Mouse (Mus musculus) gastrocnemius, postnatal 4 days (tissue): ENCODE data around the gene Mtfp1. TPM values are rescaled to one million over a fixed set of nuclear protein-coding genes. Genes with fewer than 3 reads are reported as not detected.
A peak's percentile ranks its signal among the peaks of the same experiment; 100 is the strongest.
"Not testable (repeated sequence)": the region's sequence is repeated elsewhere in the genome, so short reads cannot be mapped to it uniquely, and the experiment has no call there.

Source experiments
- DNase-seq, 2 experiments: peaks; one replicate each; pipeline ENCODE4 v3.0.0; 2021 to 2022; ENCODE audit warnings: low spot score in 2 of 2, mixed read lengths in 2 of 2
- long read RNA-seq, 2 experiments: library from polyadenylated mRNA; stranded (forward); transcript quantifications; one replicate each; pipeline ENCODE4 v2.0.0; 2021
- total RNA-seq, 2 experiments: library from RNA; stranded (reverse); gene quantifications; 2 replicates each; pipeline ENCODE4 v1.2.3; 2021

Gene Mtfp1
- 10 to 100 TPM in 1 of 2 experiments, 1 to 10 TPM in 1; 10.0 to 12.5 TPM for total RNA-seq
- long read RNA-seq, experiment 1, transcript Mtfp1-201 (4 exons, 1,411 nt): major isoform, 17 of 20 reads
- long read RNA-seq, experiment 1, partial matches to known transcripts: 1 of 20 reads
- long read RNA-seq, experiment 1, other reads (novel, unspliced or antisense): 2 of 20 reads
- long read RNA-seq, experiment 2, transcript Mtfp1-201 (4 exons, 1,411 nt): major isoform, 17 of 18 reads
- long read RNA-seq, experiment 2, partial matches to known transcripts: 1 of 18 reads
- long read RNA-seq, experiment 2, other reads (novel, unspliced or antisense): 0 of 18 reads

GRCm38 (mm10) chr11:4095171-4096053 is at the start of gene Mtfp1:
Mtfp1 (minus strand) TSS chr11:4095445.
- DNase-seq: peak in 1 of 2 experiments; percentile 31

DNA sequence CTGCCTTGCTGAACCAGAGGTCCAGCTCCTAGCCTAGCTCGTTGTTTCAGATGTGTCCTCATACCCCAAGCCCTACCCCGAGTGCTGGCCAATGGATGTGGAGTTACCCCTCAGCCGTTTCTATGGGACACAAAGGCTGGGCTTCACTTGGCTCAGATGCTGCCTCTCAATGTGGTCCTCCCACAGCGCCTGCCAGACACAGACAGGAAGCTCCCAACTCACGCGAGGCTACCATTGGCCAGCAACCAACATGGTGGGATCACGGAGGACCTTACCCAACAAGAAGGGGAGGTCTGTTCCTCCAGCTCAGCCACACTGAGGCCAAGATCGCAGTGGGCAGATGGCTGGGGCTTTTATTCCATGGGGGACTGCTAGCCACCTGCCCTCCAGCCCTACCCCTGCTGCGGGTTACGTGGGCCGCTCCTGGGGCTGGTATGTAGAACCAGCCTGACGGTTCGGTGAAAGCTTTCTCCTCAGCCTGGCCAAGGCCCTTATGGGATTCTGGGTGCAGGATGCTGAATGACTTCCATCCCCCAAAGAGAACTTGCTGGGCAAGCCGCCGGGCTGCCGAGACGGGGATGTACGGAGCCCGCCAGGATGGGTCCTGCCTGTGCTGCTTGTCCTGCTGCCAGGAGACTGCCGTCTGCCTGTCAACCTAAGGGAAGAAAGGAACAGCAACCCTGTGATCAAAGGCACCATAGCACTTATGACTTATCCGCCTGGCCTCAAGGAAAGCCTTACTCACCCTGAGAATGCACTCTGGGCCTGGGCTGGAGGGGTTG is 48.2 kb upstream of the Mtfp1 start:
- no peak for DNase-seq

DNA sequence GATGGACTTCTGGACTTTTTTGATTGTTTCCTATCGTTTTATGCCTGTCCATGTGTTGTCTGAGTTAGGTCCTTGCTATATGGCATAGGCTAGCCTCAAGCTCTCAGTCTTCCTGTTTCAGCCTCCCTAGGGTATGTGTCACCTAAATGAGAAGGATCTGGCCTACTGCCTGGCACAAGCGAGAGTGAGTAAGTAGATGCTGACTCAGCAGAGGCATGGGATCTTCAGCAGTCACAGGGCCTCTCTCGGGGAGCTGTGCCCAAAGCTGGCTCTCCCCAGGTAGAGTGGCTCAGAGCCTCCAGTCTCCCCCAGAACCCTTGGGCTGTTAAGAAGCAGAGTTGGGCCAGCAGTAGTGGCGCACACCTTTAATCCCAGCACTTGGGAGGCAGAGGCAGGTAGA is 47.1 kb upstream of the Mtfp1 start:
- no peak for DNase-seq

- DNase-seq: no peak
Measured at GRCm38 (mm10) chr11:4141505-4141904, 46.3 kb upstream of the Mtfp1 start.

DNA sequence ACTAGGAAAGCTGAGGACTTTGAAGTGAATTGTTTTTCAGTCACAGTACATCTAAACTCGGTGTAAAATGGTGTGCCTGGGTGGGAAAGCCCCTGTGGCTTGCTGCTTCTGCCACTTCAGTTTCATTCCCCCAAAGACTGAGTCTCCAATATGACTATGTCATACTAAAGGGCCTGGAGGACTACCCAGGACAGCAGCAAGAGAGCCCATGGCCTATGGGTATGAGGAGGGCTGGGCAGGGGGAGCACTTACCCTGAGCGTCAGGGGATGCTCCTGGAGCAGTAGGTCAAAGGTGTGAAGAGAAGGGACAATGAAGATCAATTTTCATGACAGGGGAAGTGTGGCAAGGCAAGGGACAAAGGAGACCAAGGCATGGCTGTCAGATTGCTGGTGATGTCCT is 43.7 kb upstream of the Mtfp1 start:
- DNase-seq: no peak

DNA sequence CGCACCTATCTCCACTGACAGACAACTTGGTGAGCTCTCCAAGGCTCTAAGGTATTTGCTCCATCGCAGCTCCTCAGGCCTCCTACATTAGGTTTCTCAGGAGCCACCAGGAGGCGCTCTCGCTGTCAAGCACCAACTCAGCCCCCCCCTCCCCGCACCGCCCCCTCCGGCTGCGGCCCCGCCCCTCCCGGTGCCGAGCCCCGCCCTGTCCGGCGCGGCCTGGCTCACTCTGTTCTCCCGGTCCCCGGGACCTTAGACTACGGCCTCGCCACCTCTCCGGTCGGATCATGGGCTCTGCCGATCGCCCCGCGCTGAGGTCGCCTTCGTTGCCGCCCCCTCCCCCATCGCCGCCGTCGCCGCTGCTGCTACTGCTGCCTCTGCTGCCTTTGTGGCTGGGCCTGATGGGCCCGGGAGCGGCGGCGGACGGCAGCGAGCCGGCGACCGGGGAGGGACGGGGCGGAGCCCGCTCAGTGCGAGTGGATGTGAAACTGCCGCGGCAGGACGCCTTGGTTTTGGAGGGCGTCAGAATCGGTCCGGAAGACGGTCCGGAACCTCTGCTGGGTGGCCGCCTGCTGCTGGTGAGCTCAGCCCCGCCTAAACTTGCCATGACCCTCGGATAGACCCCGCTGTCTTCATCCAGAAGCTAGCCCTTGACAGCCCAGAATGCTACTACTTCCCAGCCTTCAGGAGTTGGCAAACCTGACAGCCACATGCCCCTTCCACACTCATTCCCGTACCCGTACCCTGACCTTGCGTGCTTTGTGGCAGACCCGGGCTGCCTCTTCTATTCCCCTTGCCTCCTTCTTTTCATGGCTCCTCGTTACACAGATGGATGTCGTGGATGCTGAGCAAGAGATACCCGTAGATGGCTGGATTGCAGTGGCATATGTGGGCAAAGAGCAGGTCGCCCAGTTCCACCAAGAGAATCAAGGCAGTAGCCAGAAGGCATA is 40.0 kb upstream of the Mtfp1 start, which contains the start of gene Rnf215:
TSS of gene Rnf215 (plus strand) at position 217 of the 950 bp plus-strand sequence.
- peak; percentile 85 to 93 for DNase-seq

DNA sequence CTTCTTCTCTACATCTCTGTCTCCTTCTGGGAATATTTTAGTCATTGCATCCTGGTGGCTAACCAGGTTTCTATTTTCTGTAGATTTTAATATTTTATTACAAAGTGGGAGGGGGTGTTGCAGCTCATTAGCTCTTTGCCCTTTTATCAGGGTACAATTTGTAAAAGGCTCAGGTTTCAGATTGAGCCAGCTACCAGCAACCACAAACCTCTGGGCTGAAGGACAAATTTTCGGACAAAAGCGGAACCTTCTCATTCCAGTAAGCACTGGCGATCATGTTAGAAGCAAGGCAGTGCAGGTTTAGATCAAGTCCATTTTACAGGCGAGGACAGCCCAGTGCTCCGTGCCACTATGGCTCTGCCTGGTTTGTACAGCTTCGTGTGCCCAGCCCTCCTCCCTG is 39.2 kb upstream of the Mtfp1 start:
- no peak for DNase-seq

DNA sequence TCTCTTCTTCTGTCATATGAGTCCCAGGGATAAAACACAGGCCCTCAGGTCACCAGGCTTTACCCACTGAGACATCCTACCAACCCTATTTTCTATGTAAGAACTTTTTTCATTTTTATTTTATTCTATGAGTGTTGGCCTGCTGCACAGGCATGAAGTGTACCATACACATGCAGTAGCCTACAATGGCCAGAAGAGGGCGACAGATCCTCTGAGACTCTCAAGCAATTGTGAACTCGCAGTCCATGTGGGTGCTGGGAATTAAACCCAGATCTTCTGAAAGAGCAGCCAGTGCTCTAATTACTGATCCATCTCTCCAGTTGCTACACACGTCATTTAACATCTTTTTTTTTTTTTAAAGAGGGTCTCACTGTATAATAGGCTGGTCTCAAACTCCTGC is 38.2 kb upstream of the Mtfp1 start:
- DNase-seq: no peak

- DNase-seq: not testable (repeated sequence)
Measured at GRCm38 (mm10) chr11:4128461-4128860, 33.2 kb upstream of the Mtfp1 start.

DNA sequence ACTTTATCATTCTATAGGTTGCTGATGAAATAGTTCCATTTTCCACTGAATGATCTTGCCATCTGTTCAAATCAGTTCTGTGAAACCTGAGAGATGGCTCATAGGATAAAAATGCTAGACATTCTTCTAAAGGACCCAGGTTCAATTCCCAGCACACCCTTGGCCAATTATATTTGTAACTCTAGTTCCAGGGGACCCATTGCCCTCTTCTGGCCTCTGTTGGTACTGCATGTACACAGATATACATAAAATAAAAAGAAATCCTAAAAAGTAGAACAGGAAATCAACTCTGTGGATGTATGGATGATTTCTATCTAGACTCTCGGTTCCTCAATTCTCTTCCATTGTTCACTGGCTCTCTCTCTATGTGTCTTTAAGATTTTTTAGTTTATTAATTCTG is 31.8 kb upstream of the Mtfp1 start:
- no peak for DNase-seq

- no peak for DNase-seq
Measured at GRCm38 (mm10) chr11:4123922-4124321, 28.7 kb upstream of the Mtfp1 start.

DNA sequence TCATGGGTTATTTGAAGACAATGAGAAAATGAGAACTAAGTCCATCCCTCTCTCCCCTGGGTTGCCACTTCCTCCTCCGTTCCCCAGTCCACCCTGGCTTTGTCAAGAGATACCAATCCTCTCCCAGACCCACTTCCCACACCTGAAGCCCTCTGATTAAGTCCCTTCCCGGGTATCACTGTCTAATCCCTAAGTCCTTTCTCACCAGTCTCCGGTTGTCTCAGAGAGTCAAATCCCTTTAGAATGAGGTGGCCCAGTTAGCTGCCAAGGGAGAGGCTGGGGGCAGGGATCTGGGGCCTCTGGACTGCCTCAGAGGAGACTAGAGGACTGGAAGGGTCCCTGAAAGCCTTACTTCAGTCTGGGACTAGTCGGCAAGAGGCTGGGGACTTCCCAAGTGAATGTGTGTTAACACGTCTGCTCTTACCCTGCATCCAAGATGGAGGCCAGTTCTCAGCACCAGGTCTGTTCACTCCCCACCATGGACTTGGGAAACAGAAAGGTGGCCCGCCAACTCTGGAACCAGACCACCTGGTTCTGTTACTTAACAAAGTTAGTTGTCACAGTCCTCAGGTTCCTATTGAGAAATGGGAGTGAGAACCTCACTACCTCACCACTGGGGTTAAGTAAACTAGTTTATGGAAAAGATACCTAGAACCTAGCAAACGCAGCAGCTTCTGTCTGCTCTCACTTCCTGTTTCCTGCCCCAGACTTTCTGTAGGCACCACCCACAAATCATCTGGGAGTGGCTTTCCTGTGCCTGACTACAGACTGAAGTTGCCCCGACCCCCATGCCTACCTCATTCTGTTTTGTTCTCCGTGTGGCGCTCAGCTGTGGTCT is 27.7 kb upstream of the Mtfp1 start, which contains the start of gene Sec14l2:
TSS of gene Sec14l2 (minus strand) at position 674 of the 838 bp plus-strand sequence.
- DNase-seq: no peak

- DNase-seq: no peak
Measured at GRCm38 (mm10) chr11:4122226-4122625, 27.0 kb upstream of the Mtfp1 start.

- no peak for DNase-seq
Measured at GRCm38 (mm10) chr11:4121691-4122090, 26.4 kb upstream of the Mtfp1 start.

DNA sequence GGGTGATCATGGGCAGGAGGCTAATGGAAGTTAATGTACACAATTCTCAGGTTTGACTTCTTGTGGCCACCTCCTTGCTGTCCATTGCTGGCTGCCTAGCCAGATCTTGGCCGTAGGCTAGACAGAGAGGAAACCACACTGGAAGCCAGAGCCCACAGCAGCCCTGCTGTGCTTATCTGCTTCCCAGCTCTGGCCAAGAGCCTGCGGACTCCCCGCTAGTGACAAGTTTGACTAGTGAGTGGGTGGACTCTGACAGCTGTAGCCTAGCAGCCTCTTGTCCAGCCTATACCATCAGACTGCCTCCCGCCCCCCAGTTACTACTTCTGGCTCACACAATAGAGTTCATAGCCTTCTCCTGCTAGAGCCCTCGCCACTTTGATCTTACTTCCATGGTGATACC is 24.4 kb upstream of the Mtfp1 start:
- DNase-seq: no peak

DNA sequence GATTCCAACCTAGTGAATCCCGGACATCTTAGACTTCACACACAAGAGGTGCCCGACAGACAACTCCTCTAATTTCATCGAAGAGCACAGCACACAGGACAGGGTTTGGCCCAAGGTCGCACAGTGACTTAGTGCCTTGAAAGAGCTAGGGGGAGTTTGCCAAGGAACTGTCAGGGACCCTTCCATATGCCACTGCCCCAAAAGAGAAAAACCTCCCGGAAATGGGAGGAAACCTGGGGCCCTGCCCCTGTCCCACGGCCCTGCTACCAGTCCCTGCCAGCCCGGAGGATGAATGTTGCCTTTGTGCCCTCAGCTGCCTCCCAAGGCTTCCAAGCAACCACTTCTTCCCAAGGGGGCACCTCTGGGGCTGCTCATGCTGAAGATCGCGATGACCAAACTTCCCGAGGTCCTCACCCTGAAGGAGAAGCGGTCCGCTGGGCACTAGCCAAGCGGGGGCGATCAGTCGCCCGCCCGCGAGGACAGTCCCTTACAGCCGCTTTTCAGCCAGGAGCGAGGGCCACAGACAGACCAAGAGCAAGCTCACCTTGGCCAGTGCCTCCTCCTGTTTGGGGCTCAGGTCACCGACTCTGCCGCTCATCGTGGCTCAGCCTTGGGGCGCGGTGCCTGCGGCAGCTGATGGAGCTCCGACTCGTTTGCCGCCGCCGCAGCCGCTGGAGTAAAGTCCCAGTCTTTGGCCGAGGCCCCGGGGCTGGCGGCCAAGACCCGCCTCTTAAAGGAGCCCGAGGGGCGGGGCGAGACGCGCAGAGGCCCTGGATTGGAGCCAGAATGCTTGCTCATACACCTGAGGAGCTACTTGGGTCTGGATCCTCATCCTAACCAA is 23.1 kb upstream of the Mtfp1 start:
- DNase-seq: peak; percentile 42 to 62

DNA sequence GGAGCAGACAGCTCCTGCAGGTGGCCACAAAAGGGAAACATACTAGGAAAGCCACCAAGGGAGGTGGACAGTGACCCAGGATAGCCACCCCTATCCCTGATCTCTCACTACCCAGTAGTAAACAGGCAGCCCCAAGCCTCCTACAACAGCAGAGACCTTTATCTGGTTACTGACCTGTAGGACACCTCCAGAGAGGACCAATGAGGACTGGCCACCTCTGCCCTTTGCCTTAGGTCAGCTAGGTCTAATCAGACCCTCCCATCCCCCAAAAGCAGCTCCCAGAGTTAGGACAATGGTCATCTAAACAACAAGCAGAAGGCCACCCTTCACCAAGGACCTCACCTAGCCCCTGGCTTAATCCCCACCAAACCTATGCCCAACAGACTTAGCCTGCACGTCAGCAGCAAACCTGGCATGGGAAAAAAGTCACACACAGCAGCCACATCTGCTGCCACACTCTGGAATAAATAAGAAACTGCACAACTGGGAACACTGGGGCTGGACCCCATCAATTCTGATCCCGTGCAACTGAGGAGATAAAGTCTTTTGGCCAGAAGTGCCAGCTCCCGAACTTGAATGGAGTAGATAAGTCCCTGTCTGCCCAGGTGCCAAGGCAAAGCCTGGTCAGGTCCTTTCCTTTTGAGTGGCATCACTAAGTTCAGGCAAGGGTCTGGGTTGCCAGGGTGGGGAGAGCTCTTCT is 22.3 kb upstream of the Mtfp1 start:
- DNase-seq: no peak
